Mouse (Mus musculus): ENCODE data around the gene Metap1d.

Gene Metap1d

DNA sequence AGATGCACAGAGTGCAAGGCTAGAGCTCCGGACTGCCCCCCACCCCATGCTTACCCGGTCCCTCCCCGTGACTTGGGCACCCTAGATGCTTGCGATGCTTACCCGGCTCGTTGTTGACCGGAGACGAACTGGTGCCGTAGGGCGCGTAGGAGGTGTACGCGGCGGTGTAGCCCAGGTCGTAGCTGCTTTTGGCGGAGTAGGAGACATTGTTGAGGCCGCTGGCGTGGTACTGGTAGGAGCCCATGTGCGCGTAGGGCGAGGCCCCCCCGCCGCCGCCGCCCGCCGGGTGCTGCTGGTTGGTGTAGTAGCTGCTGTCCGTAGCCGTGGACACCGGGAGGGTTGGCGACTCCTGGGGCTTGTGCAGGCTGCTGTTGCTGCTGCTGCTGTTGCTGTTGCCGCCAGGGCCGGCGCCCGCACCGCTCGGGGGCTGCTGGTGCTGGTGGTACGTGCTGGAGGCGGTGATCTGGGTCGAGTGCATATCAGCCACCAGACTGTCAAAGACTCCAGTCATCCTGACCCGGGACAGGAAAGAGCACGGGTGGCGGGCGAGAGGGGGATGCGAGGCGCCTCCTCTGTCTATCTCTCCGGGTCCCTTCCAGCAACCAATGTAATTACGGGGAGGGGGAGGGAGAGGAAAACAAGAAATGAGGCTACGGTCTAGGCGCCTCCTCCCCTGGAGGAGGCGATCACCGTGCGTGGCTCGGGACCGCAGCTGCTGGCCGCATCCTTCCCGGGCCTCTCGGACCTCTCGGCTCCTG, 93.0 kb downstream of the Metap1d start:
- DNase-seq, result no peak

DNA sequence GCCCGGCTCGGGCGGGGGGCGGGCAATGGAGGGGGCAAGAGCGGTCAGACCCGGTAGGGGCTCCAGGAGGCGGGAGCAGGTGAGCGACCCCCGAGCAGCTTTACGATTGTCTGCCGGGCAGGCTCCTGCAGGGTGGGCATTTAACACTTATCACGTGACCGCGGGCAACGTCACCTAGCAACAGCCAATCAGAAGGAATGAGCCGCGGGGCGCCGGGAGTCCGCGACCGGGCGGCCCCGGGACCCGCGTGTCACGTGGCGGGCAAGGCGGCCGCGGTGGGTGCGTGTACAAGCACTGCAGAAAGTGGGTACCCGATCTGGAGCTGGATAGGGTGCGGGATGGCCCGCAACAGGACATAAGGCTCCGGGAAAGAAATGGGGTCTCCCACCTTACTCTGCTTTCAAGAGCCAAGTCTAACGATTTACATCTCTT, 93.6 kb downstream of the Metap1d start, which contains the start of gene Dlx2:
Gene Dlx2, minus strand, starts transcription at position 115 of the 432 bp plus-strand sequence.
- DNase-seq, result no peak

DNA sequence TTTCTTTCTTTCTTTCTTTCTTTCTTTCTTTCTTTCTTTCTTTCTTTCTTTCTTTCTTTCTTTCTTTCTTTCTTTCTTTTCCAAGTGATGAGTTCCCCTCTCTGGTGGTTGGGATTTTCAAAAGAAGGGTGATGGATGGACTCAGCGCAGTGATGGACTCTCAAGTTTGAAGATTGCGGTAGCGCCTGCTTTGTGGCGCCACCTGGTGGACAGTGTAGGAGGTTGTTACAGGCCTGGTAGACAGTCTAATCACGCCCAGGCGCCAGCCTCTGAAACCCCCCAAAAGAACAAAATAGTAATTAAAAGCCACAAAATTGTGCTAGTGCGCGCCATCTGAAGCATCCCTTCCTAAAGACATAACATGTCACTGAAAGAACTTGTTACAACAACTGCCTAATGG, 94.8 kb downstream of the Metap1d start:
- DNase-seq, result no peak

DNA sequence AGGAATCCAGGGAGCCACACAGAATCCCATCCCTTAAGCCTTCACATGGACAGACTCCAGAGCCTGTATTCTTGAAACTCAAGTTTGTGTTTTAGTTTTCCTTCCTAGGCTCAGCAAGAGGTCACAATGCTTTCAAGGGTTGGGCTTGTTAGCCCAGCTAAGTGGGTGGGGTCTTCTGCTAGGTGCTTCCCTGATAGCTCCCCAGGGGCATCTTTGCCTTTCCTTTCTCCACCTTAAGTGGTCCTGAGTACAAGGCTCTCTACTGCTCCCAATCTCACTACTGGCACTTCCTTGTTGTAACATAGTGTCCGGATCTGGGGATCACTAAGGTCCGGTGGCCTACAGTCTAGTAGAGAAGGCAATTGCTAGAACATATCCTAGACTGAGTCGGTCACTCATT, 97.3 kb downstream of the Metap1d start:
- DNase-seq, result no peak

DNA sequence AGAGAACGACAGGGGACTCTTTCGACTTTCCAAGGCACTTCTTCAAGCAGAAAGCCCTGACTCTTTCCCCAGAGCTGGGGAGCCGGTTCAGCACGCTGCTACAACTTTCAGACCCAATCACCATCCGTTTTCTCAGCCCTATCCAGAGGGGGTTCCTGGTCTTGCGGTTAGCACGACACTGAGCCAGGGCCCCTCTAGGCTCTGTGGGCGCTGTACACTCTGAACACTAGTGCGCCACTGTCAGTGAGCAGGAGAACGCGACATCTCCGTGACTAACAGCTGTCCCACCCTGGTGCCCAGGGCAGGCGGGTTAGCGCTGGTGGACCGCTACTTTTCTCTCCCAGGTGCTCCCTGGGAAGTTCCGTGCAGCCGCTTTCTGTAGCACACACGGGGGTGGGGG, 98.6 kb downstream of the Metap1d start:
- no peak for DNase-seq

DNA sequence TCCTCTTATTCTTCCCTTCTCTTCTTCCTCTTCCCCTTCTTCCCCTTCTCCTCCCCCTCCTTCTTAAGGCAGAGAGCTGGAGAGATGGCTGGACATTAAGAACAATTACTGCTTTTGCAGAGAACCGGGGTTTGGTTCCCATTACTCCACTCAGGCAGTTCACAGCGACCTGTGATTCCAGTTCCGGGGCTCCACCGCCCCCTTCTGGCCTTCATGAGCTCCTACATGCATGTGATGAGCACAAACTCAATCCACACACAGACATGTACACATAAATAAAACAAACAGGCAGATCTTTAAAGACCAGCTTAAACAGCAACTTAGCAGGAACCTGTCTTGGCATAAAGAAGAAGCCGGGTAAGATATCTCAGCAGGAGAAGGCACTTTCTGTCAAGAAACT, 103.0 kb downstream of the Metap1d start:
- no peak for DNase-seq

DNA sequence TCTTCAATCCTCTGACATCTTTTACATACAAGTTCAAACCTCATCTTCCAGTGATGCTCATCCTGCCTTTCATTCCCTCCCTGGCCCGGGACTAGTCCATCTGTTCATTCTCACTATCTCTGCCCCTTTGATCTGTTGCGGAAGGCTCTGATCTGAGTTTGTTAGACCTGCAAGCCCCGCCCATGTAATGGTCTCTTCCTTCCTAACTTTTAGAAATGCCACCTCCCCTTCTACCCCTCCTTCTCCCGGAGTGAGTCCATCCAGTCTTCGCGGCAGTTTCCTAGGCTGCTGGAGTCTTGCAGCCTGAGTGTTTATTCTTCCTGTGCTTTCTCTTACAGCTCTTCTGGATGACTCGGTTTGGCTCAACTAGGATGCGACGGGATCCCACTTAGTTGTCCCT, 113.4 kb downstream of the Metap1d start:
- no peak for DNase-seq

DNA sequence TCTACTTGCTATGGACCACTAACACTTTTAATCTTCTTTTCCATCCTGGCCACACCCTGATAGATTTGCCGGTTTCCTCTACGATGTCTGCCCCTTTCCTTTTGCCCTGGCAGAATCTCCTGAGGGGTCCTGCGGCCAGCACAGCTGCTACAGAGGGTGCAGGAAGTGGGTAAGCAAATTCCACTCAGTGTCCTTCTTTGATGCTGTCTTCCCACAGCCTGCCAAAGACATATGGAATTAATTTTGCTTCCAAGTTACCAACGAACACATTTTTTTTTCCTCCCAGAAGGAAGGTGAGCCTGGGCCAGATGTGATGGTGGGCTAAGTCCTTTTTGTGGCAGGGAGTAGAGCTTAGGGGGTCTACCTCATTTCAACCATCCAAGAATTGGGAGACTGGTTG, 120.7 kb downstream of the Metap1d start:
- DNase-seq, result no peak

Measured in cerebellum, adult 8-10 months (tissue).